Mouse (Mus musculus) cerebellum, postnatal 14 days (tissue): ENCODE measurements around the gene Gm16513.
"Not testable (repeated sequence)": the region's sequence is repeated elsewhere in the genome, so short reads cannot be mapped to it uniquely, and the experiment has no call there.

Experiments
- DNase-seq, 2 experiments: peaks; one replicate each; pipeline ENCODE4 v3.0.0; 2021; ENCODE audit warnings: mixed read lengths in 2 of 2

Gene Gm16513

DNA sequence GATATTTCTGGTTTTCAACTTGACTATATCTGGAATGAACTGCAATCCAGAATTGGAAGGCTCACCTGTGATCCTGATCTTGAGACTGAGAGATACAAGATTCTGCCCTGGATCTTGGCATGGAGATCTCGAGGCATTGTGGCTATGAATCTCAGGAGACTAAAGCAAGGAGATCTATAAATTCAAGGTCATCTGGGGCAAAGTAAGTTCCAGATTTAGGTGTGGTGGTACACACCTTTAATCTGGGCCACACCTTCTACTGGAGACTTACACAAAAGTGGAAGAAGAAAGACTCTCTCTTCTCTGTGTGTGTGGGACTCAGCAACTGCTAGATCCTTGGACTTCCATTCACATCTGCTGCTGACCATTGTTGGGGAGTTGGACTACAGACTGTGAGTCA, at the start of gene Gm16513:
TSS of gene Gm16513 (plus strand) at position 301 of the 400 bp plus-strand sequence.
- DNase-seq, result not testable (repeated sequence)
